Mouse (Mus musculus): Measurements from ENCODE around the gene Fam84b. TPM values are rescaled to one million over a fixed set of nuclear protein-coding genes. Genes with fewer than 3 reads are reported as not detected.

Fam84b gene
- polyA plus RNA-seq (2017; shearing (Covaris generic)): 4.6 TPM

GRCm38 (mm10) chr15:60853231-60853999, at the start of gene Fam84b:
Fam84b (minus strand) TSS chr15:60853778.

Other genes starting within 250 kb of the Fam84b start
- not detected for gene A1bg, start 69.2 kb upstream of the Fam84b start, polyA plus RNA-seq (2017; shearing (Covaris generic))

All from CD4-positive, CD25-positive, alpha-beta regulatory T cell, adult 9 weeks (primary cell).